Mouse (Mus musculus) natural killer cell, adult 2 months (primary cell): ENCODE results near the gene Mpeg1.
A peak's percentile ranks its signal among the peaks of the same experiment; 100 is the strongest.

Source experiments
- DNase-seq, 2 experiments: peaks; one replicate each; pipeline ENCODE4 v3.0.0; 2022; ENCODE audit warnings: low spot score in 2 of 2

The Mpeg1 gene

DNA sequence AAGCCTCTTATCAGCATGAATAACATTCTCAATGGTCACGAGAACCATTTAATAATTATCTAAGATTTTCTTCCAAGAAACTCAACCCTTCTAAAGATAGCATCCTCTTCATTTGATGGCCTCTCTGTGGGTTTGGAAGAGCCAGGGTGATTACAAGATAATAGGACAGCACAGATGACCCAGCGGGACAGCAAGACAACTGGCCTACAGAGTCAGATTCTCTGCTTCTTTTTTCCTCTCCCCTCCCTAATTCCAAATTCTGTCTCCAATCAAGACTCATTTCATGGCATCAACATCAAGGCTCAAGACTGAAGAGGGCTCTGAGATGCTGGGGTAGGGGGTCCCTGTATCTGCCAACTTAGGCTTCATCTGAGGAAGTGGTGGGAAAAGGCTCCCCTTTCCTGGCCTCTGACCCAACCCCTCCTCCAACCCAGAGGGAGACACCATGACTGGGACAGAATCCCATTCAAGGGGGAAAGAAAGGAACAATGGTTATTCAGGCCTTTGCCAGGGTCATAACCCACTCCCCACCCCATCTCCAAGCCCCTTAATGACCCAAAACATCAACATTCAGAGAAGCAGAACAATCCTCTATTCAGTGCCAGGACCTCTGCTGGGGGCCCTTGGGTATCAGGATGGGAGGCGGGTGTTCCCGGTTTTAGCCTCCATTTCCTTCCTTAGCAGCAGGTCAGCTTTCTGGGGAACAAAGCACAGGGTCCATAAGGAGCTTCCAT is 33.0 kb downstream of the Mpeg1 start:
- no peak for DNase-seq

DNA sequence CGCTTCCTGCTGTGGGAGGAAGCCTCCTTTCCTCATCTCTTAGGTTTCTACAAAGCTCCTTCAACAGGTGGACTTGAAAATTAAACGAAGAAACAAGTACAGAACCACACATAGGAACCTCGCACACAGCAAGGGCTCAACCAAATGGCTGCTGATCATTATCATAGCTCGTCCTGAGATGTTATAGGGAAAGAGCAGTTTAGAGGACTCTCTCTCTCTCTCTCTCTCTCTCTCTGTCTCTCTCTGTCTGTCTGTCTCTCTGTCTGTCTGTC is 33.5 kb downstream of the Mpeg1 start:
- DNase-seq = no peak

DNA sequence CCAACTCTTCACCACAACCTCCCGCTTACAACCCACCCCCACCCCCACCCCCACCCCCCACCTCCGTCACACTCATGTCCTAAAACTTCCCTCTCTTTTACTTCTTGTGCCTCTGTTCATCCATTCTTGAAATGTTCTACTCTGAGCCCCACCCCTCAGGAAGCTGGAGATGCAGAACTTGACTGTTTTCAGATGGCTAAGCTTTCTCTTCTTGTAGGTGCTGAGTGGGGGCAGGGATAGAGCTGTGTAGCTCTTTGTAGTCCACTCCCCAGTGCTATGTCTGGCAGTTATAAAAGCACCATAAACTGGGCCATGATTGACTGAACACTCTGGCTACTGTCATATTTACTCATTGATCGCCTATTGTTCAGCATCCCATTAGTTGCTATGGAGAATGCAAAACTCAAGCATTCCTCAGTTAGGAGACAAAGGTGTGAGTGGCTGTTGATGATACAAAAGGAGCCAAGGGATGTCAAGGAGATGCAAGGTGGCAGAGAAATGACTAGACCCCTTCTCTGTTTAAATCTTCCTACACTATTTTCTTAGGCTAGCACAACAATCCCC is 34.5 kb downstream of the Mpeg1 start:
- DNase-seq = no peak

DNA sequence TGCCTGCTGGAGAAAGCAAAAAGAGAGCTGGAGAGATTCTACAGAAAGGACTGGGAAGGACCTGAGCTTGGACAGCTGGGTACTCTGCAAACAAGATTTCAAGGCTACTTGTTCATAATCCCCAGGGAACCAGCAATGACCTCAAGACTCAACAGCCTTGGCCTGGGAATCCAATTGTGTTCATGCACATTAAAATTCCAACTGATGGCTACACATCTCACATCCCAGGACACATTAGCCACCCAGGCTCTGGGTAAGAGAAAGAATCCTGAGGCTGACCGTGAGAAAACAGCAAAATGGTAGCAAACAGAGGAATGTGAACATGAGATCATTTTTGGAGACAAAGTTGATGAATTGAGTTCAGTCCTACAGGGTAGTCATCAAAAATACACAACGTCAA is 35.7 kb downstream of the Mpeg1 start:
- DNase-seq = no peak

DNA sequence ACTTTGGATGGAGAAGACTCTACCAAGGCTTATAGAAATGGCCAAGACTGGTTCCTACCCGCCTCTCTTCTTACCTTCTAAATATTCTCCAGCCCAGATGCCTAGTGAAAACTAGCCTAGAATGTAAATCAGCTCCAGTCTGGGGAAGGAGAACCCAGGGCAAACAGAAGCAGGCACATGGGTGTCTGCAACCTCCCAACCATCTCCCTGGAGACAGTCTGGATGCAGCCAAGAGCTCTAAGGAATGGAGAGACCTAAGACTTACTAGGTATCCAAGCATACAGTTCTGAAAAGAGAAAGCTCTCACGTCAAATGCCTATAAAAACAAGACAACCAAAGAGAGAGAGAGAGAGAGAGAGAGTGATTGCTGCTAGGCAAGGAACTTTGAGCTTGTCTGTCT is 37.3 kb downstream of the Mpeg1 start:
- no peak for DNase-seq

DNA sequence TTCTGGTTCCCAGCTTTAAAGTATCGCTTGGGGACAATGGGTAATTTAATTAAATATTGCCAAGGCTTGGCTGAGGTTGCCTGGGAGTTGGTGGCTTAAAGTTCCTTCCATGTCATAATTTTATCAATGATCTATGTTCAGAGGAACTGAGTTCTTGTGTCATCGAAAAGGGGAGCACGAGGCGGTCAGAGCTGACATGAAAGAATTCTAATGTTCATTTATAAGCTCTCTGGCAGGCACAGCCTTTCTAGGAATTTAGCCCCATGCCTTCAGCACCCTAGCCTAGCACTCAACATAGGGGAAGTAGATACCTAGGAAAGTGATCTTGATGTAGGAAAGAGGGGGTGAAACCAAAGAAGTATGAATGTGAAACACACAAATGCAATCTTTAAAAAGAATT is 37.7 kb downstream of the Mpeg1 start:
- no peak for DNase-seq

DNA sequence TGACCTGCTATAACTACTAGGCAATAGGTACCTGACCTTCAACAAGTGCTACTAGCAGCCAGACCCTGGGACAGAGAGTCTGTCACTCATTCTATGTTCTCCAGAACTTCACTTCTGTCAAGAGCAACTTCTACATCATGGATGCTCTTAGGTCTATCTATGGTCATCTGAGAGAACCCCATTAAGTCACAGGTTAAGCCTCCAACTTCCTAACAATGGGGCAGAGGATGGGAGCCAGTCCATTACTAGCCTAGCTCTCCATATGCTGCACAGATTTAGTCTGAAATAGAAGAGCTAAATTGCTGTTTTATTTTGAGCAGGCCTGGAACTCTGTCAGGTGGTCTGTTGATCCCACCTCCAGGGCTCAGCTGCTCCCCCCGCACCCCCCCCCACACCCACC is 38.4 kb downstream of the Mpeg1 start:
- DNase-seq = no peak

DNA sequence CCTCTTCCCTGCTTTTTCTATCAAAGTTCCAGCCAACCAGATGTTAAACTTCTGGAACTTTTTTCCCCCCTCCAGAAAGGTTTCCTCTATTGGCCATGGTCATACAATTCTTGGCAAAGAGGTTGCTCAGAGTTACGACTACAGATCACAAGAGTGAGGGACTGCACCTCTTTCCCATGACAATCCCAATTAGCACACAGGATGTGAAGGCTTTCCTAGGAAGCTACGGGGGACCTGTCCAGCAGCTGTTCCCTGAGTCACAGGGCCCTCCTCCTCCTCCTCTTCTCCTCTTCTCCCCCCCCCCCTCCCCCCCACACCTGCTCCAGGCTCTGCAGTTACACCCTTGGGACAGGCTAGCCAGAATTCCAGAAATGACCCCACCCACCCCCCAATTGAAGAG is 38.9 kb downstream of the Mpeg1 start:
- DNase-seq = no peak

DNA sequence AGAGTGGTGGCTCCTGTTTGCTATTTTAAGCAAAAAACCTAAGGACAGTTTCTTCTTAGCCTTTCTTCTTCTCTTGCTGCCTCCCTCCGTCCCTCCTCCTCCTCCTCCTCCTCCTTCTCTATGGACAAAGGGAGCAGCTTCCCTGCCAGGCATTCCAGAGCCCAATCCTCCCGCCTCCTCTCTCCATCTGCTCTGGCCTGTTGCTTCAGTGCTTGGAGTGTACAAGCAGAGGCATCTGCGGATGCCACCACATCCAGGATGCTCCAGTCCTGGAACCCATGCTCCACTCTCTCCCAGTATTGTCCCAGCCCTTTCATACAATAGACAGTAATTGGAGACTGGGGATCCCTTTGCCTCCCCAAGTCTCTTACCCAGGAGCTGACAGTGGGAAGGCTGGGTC is 39.5 kb downstream of the Mpeg1 start:
- no peak for DNase-seq

DNA sequence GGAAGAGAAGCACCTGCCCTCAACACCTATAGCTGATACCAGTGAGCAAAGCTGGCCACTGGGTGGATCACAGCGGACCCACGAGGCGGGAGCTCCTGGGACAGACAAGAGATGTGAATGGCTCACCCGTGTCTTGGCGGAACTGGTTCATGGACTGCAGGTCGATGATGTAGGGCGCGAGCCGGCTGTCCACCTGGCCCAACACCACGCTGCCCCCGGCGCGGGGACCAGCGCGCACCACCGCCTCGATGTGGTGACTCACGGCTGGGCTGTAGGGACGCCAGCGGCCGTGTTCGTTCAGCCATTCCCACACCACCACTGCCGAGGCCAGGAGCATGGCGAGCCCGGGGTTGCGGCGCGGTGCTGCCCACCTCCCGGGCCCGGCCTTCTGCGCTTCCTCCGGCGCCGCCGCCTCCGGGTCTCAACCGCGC is 40.3 kb downstream of the Mpeg1 start:
- DNase-seq = peak in 1 of 2 experiments; percentile 15

DNA sequence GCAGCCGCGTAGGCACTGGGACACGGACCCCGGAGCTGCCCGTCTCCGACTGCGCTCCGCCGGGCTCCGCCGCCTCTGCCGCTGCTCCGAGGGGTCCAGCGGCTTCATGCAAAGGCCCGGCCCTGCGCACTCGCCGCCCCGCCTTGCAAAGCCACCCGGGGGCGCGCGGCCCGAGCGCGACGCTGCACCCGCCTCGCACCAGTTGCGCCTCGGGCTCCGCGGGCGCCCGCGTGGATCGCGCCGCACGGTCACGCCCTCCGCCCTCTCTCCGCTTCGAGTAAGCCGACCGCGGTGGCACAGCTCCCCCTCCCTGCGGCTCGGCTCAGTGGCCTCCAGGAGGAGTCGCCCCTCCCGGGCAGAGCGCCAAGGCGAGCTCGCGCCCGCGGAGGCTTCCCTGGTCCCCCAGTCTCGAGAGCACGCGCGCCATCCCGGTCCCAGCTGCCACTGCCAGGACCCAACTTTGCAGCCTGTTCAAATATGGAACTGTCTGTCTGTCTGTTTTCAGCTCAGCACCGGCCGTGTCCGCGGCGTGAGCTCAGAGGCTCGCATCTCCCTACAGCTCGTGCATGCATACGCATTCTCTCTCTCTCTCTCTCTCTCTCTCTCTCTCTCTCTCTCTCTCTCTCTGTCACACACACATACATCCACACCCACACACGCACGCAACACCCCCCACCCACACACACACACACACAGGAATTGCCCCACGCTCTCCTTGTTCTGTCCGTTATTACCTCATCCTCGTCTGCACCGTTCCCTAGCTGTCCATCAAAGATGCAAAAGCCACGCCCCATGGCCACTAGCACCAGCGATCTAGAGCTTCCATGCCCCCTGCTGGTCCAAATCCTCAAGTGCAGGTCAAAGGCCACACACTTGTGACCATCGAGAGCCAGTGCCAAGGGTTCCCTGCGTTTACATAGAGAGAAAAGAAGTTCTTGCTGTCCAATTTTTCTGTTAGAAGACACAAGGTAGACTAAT is 41.1 kb downstream of the Mpeg1 start, which contains the start of gene Dtx4:
Gene Dtx4, minus strand, starts transcription at position 85 of the 978 bp plus-strand sequence.
- peak; percentile 82 to 90 for DNase-seq

DNA sequence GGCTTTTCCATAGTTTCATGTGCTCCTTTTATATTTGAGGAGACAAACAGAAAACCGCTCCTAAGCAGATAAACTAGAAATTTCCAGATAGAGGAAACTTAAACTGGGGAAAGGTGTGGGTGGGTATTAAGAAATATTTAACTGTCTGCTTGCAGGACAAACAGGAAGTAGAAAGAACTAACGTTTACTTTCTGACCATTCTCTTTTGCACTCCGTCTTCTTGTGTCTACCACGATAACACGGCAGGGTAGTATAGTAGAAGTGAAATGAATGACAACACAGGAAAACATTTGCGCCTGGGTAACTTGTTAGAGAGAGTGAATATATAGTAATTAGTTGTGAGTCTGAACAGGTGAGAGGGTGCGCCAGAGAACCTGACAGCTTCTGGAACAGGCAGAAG is 42.2 kb downstream of the Mpeg1 start:
- DNase-seq = no peak

DNA sequence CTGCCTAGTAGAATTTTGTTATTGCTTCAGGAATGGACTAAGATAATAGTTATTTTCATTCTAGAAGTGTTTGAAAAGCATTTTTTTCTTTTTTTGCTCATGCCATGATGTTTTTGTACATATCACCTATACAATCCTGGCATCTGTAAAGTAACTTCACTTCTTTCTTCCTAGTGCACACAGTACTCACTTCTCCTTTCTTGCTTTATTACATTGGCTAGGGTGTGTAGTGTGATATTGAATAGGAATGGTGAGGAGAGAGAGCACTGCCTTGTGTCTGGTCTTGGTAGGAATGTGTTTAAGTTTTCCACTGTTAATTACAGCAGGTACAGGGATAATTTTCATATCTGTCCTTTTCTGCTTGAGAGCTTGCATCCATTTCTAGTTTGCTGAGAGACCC is 54.0 kb downstream of the Mpeg1 start:
- no peak for DNase-seq
